Mouse (Mus musculus) macrophage (primary cell): ENCODE results near the gene Selenom. TPM values are rescaled to one million over a fixed set of nuclear protein-coding genes. Genes with fewer than 3 reads are reported as not detected.

Source experiments
- H3K27ac ChIP-seq: fragments of 350-480 bp; formaldehyde crosslinking; 2 replicates; pipeline ENCODE4 v1.9.0; 2021
- H3K36me3 ChIP-seq: fragments of 350-480 bp; formaldehyde crosslinking; 2 replicates; pipeline ENCODE4 v1.9.0; 2021; ENCODE audit errors: inconsistent target
- H3K4me3 ChIP-seq: fragments of 350-480 bp; formaldehyde crosslinking; 2 replicates; pipeline ENCODE4 v1.9.0; 2021; ENCODE audit errors: inconsistent target
- H3K79me2 ChIP-seq: fragments of 350-480 bp; formaldehyde crosslinking; 2 replicates; pipeline ENCODE4 v1.9.0; 2021; ENCODE audit errors: inconsistent target
- WGBS: methylation state at CpG from one replicate; pipeline ENCODE4 v1.1.7; 2026; ENCODE audit warnings: inconsistent platforms; ENCODE audit not compliant: missing documents; 5-methylcytosine and 5-hydroxymethylcytosine counted together
- polyA plus RNA-seq: library from polyadenylated mRNA; stranded (reverse); fragments of 250-400 nt; gene quantifications from 3 replicates; pipeline ENCODE4 v1.2.4, GENCODE M21; 2018; ENCODE audit warnings: inconsistent platforms
- total RNA-seq, 78 experiments: library from RNA; depleted of rRNA; stranded (reverse); fragments of 250-400 nt; gene quantifications; 1 replicate in 9 of 78; 2 replicates in 24 of 78; 3 replicates in 43 of 78; 4 replicates in 2 of 78; pipeline ENCODE4 v1.2.4; 2018; ENCODE audit warnings: inconsistent platforms in 56 of 78

Selenom gene
- 10 to 100 TPM in 3 of 26 experiments, 1 to 10 TPM in 22, under 1 TPM in 1; 0.66 to 34.8 (median 4.2) TPM for total RNA-seq (2018; cell fraction: chromatin; rRNA removed)
- 10 to 100 TPM; 25.2 to 44.2 (median 33.8) TPM for total RNA-seq (2018; cell fraction: cytosol; rRNA removed)
- total RNA-seq (2018; cell fraction: nucleus; rRNA removed), result 10 to 100 TPM in 8 of 26 experiments, 1 to 10 TPM in 18; 3.2 to 17.6 (median 8.4) TPM
- polyA plus RNA-seq, result 28.1 to 36.0 TPM (median 29.1 TPM) in 3 replicates

DNA sequence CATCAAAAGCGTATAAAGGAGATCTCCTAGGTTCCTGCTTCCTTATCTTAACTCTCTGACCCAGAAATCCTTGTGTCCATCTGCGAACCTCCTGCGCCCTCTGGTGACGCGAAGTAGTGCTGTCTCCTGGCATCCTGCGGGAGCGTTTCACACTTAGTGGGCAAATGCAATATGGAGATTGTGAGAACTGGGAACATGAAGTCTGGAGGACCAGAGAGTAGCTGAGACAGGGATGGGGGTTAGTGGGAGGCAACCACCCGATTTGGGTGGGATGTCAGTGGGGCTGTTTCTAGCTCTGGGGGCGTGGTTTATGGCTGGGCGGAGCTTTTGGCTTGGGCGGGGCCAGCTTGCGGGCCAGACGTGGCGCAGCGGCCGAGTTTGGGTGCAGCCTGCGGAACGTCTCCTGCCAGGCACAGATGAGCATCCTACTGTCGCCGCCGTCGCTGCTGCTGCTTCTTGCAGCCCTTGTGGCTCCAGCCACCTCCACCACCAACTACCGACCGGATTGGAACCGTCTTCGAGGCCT is at the start of gene Selenom:
Gene Selenom, plus strand, starts transcription at position 156 of the 526 bp plus-strand sequence.
- 2% methylated on average over 26 of the region's 26 CpGs for WGBS
- H3K36me3 ChIP-seq, result no peaks in the 10 kb centered on the region
- H3K4me3 ChIP-seq, result peak within 1 kb of the TSS; percentile 45
- peak within 1 kb of the TSS; percentile 22; the same call in 1 of the 2 replicates for H3K27ac ChIP-seq
- no peaks in the 10 kb centered on the region for H3K79me2 ChIP-seq

DNA sequence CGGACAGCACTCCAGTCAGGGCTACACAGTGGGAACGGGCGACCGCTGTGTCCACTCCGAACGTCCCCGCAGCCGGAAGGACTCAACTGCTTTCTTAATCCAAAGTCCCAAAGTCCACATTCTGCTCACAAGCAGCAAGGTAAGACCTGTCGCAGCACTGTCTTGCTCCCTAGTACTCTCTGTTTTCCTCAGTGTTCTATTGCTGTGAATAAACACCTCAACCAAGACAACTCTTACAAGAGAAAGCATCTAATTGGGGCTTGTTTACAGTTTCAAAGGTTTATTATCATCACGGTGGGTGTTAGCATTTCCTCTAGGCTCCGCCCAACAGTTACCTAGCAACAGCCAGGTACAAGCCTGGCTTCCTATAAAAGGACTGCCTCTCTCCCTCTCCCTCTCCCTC is 43.0 kb upstream of the Selenom start:
- no peaks in the 10 kb centered on the region for H3K79me2 ChIP-seq
- H3K36me3 ChIP-seq, result no peaks in the 10 kb centered on the region
- 69% methylated on average over 11 of the region's 11 CpGs for WGBS
- no peak overlapping the region for H3K4me3 ChIP-seq
- H3K27ac ChIP-seq, result no peak overlapping the region

- no peak overlapping the region for H3K4me3 ChIP-seq
- no peaks in the 10 kb centered on the region for H3K36me3 ChIP-seq
- 19% methylated on average over 1 of the region's 1 CpGs for WGBS
- no peaks in the 10 kb centered on the region for H3K79me2 ChIP-seq
- H3K27ac ChIP-seq, result no peak overlapping the region
Observed at GRCm38 (mm10) chr11:3472484-3472883, 42.0 kb upstream of the Selenom start.

DNA sequence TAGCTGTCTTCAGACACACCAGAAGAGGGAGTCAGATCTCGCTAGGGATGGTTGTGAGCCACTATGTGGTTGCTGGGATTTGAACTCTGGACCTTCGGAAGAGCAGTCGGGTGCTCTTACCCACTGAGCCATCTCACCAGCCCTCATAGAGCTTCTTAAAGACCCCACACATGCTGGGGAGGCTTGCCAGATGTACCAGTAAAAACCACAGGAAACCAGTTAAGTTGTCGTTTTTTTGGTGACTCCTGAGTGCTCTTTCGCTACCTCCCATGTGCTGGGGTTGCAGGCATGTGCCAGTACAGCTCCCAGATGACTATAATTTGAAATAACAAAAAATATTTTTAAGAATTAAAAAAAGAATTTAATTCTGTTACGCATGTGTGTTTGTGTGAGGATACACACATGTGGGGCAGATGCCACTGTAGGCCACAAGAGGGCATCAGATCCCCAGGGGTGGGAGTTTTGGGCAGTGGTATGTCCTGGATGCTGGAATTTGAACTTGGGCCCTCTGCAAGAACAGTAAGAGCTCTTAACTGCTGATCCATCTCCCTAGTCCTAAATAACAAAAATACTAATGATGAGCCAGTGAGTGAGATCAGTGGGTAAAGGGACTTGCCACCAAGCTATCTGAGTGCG is 39.9 kb upstream of the Selenom start:
- Histone ChIP-seq H3K79me2 (no peaks in the 10 kb centered on the region), H3K4me3 (no peak overlapping the region), H3K27ac (no peak overlapping the region), H3K36me3 (no peaks in the 10 kb centered on the region)
- WGBS, result 37% methylated on average over 6 of the region's 7 CpGs

DNA sequence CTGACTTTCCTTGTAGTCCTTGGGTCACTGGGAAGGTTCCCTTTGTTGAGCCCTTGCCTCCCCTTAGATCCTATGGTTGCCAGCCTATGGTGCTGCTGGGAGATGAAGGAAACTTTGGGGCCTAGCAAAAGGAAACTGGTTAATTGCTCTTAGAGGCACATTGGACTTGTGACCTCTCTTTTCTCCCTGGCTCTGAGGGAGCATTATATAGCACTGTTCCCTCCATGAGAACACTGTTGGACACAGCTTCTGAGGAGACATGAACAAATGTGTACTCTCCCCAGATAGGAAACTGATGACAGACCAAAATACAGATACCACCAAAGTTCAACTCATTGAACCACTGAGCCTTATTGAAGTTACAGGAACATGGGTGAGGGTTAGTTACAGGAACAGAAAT is 39.0 kb upstream of the Selenom start:
- no peaks in the 10 kb centered on the region for H3K36me3 ChIP-seq
- no peaks in the 10 kb centered on the region for H3K79me2 ChIP-seq
- no peak overlapping the region for H3K27ac ChIP-seq
- H3K4me3 ChIP-seq, result no peak overlapping the region

GRCm38 (mm10) chr11:3483980-3484642 is 30.4 kb upstream of the Selenom start:
- Histone ChIP-seq H3K79me2 (no peaks in the 10 kb centered on the region), H3K27ac (no peak overlapping the region), H3K36me3 (no peaks in the 10 kb centered on the region), H3K4me3 (no peak overlapping the region)
- WGBS, result 91% methylated on average over 11 of the region's 11 CpGs

DNA sequence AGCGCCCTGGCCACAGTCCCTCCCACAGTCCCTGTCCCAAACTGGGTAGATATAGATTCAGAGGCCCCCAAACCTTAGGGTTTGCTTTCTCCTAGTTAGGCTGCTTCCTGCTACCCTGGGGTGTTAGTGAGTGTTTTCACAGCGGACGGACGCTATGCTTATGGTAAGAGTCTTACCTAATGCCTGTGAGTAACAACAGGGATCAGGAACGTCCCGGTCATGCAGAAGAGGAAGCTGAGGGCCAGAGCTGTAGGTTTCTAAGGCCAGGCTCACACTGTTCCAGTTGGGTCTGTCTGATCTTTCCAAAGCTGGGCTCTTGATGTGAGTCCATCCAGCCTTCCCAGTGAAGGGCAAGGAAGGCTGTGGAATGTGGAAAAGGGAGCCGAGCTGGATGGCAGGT is 28.1 kb upstream of the Selenom start:
- 32% methylated on average over 7 of the region's 7 CpGs for WGBS
- no peak overlapping the region for H3K27ac ChIP-seq
- no peaks in the 10 kb centered on the region for H3K36me3 ChIP-seq

DNA sequence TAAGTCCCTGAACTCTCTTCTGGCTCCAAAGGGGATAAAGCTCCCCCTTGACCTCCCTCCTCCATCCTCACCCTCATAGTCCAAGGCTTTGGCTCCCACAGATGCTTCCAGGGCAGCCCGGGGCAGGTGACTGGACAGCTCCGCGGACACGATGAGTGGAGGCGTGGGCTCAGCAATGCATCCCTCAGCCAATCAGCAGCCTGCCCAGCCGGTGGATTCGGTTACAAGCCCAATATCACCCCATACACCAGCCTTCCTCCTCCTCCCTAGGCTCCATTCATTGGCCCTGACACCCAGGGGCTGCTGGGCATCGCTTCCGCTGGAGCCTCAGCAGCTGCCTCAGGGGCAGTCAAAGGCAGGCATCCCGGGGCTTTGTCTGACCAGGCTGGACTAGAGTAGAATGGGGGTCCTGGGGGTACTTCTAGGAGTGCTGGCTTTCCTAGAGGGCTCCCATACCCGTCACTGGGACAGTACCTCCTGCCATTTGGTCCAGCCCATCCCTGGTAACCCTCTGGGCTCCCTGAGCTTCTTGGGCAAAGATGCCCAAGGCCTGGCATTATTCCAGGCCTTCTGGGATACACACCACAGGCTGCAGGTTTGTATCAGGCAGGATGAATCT is 26.4 kb upstream of the Selenom start, which contains the start of gene Pla2g3:
Gene Pla2g3, plus strand, starts transcription at position 333 of the 619 bp plus-strand sequence.
- H3K36me3 ChIP-seq, result no peaks in the 10 kb centered on the region
- H3K79me2 ChIP-seq, result no peaks in the 10 kb centered on the region
- H3K4me3 ChIP-seq, result no peak within 1 kb of the TSS
- 78% methylated on average over 11 of the region's 11 CpGs for WGBS
- H3K27ac ChIP-seq, result no peak within 1 kb of the TSS

More for the DNA sequence above, 28.1 kb upstream of the Selenom start:
- Histone ChIP-seq H3K4me3 (no peak overlapping the region), H3K79me2 (no peaks in the 10 kb centered on the region)

GRCm38 (mm10) chr11:3489036-3489435 is 25.4 kb upstream of the Selenom start:
- WGBS, result 76% methylated on average over 5 of the region's 5 CpGs
- Histone ChIP-seq H3K79me2 (no peaks in the 10 kb centered on the region), H3K4me3 (no peak overlapping the region)

DNA sequence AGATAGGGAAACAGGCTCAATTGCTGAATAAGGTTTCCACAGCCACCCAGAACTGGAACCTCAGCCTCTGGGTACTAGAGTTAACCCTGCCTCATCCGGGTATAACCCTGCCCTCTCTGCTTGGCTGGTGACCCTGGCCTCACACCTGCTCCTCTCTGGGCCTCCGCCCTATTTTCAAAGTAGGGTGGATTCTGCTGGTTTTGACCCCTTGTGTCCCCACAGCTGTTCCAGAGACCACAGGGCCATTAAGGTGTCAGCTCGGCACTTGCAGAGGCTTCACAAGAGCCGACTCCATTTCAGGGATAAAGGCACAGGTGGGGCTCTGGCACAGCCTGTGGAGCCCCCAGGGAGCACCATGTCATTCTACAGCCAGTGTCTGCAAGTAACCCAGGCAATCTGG is 21.7 kb upstream of the Selenom start:
- no peak overlapping the region for H3K4me3 ChIP-seq
- H3K36me3 ChIP-seq, result no peaks in the 10 kb centered on the region
- no peak overlapping the region for H3K27ac ChIP-seq
- no peaks in the 10 kb centered on the region for H3K79me2 ChIP-seq
- WGBS, result 89% methylated on average over 4 of the region's 4 CpGs

More at GRCm38 (mm10) chr11:3489036-3489435, 25.4 kb upstream of the Selenom start:
- Histone ChIP-seq H3K36me3 (no peaks in the 10 kb centered on the region), H3K27ac (no peak overlapping the region)

DNA sequence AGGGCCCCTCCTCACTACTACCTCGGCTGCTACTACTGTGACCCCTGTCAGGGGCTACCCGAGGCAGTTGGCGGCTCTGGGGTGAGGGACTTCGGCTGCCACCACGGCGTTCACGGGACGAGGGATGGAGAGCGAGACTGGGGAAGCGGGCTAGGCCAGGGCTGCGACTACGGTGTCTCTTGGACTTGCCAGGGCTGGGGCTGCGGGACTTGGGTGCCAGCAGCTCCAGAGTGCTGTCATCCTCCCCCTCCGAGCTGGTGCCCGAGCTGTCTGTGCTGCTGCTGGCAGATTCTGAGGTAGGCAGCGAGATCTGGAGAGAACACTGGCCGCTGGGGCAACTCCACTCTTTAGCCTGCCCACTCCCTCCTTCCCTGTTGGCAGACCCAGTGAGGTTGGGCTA is 19.6 kb upstream of the Selenom start:
- Histone ChIP-seq H3K27ac (no peak overlapping the region), H3K79me2 (no peaks in the 10 kb centered on the region), H3K36me3 (0 out of 2 replicates have a peak, but pooled peaks cover 3% of the 10 kb centered on the region), H3K4me3 (no peak overlapping the region)
- WGBS, result 95% methylated on average over 13 of the region's 17 CpGs

DNA sequence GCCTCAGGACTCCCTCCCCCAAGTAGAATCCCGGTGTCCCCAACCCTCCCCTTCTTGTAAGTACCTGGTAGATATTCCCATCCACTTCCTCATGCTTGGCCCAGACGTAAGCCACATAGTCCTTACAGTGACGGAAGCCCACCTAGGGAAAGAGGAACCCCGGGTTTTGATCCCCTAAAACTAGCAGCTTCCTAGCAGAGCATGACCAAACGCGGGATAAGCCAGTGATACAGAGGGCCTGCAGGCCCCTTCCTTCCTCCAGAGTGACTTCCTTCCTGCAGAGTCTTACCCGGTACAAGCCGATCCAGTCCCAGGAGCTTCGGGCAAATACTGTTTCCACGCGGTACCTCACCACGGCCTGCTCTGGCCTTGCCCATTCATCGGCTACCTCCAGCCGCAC is 19.0 kb upstream of the Selenom start:
- Histone ChIP-seq H3K36me3 (0 out of 2 replicates have a peak, but pooled peaks cover 3% of the 10 kb centered on the region), H3K4me3 (no peak overlapping the region), H3K27ac (no peak overlapping the region), H3K79me2 (no peaks in the 10 kb centered on the region)
- WGBS, result 49% methylated on average over 14 of the region's 14 CpGs

DNA sequence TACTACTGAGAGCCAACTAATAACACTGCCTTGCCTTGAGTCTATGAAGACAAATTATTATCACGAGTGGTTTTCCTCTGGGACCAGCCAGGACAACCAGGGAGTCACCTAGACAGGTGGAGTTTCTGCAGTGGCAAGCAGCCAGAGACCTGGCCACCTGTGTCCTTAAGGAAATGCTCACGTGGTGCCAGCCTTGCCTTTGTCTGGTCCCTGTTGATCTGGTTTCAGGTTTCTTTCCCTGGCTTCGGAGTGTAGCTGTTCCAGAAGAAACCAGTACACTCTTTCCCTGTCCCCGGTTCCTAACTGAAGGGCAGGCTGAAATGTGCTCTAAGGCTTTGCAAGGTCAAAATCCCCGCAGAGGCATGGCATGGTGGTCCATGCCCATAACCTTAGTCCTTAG is 17.7 kb upstream of the Selenom start:
- H3K36me3 ChIP-seq, result 0 out of 2 replicates have a peak, but pooled peaks cover 3% of the 10 kb centered on the region
- H3K27ac ChIP-seq, result no peak overlapping the region
- WGBS, result 93% methylated on average over 5 of the region's 5 CpGs
- H3K79me2 ChIP-seq, result no peaks in the 10 kb centered on the region
- no peak overlapping the region for H3K4me3 ChIP-seq

DNA sequence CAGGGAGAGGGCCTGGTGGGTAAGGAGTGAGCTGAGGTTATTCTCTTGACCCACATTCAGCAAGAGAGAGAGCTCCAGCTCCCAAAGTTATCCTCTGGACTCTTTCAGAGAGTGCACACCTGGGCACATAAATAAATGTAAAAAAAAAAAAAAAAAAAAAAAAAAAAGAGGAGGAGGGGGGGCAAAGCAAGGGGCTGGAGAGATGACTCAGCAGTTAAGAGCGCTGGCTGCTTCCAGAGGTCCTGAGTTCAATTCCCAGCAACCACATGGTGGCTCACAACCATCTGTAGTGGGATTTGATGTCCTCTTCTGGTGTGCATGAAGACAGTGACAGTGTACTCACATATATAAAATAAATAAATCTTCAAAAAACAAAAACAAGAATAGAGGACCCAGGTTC is 17.2 kb upstream of the Selenom start:
- 80% methylated on average over 1 of the region's 1 CpGs for WGBS
- H3K27ac ChIP-seq, result no peak overlapping the region
- 0 out of 2 replicates have a peak, but pooled peaks cover 3% of the 10 kb centered on the region for H3K36me3 ChIP-seq
- H3K4me3 ChIP-seq, result no peak overlapping the region
- H3K79me2 ChIP-seq, result no peaks in the 10 kb centered on the region
